Mouse (Mus musculus) hindlimb bud, embryonic 11.5 days (tissue): ENCODE results near the gene Sirpa.

Experiments
- DNase-seq: peaks from one replicate; pipeline ENCODE4 v3.0.0-alpha.2; 2012; ENCODE audit warnings: low read depth, low spot score; ENCODE audit errors: extremely low spot score

The Sirpa gene

GRCm38 (mm10) chr2:129632324-129632723 is 39.7 kb downstream of the Sirpa start:
- no peak for DNase-seq

- DNase-seq: no peak
These were observed 40.6 kb downstream of the Sirpa start for GRCm38 (mm10) chr2:129633077-129633732.

GRCm38 (mm10) chr2:129633982-129634381 is 41.3 kb downstream of the Sirpa start:
- DNase-seq: no peak

- no peak for DNase-seq
These were observed 60.0 kb downstream of the Sirpa start for GRCm38 (mm10) chr2:129652616-129653015.

DNA sequence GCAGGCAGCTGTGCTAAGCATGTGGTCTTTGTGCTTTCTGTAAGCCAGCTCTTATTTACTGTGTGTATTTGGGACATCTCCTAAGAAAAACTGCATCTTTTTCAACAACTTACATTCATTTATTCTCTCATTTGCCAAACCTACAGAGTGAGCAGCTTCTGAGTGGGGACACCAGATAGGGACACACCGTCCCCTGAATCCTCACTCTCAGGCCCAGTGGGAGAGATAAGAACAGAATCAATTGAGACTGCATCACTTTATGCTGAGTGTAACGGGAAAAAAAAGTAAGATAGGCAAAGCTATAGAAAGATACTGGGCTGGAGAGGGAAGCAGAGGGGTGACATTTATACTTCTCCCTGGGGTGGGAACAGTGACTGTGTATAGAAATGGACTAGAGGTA is 61.0 kb downstream of the Sirpa start:
- DNase-seq: no peak

DNA sequence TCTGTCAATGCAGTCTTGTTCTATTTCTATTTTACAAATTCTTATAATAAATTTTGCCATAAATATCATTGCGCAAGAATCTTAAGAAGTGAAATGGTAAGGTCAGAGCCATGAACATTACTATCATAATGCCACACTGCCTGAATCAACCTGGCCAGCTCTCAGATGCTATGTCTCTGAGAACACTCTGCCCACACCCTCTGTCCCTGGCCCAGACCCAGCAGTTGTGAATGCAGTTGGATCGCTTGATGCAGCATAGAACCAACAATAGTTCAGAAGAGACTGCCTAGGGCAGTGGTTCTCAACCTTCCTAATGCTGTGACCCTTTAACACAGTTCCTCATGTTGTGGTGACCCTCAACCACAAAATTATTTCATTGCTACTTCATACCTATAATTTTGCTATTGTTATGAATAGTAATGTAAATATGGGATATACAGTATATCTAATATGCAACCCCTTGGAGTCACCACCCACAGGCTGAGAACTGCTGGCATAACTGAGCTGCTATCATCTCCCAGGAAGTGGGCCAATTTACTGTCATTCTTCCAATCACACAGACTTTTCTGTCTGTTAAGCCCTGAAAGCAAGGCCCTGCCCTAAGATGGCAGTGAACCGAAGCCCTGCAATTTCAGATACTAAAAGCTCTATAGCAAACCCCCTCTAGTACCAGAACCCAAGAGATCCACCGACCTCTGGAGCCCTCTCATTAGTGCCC is 61.8 kb downstream of the Sirpa start:
- DNase-seq: no peak

DNA sequence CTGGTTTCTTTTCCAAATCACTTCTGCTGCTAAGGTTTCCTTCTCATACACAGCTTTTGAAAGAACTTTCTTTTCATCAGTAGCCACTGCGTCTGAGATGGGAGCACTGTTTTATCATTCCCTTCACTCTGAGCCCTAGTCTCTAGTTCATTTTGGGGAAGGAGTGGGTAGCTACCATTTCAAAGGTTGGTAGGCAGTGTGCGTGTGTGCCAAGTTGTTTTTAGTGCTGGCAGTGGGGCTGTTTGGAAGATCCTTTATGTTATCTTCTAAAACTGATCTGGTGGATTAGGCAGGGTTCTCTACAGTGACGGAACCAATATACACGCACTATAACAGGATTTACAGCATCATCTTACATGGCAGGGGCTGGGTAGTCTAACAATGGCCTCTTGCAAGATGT is 62.4 kb downstream of the Sirpa start:
- no peak for DNase-seq

DNA sequence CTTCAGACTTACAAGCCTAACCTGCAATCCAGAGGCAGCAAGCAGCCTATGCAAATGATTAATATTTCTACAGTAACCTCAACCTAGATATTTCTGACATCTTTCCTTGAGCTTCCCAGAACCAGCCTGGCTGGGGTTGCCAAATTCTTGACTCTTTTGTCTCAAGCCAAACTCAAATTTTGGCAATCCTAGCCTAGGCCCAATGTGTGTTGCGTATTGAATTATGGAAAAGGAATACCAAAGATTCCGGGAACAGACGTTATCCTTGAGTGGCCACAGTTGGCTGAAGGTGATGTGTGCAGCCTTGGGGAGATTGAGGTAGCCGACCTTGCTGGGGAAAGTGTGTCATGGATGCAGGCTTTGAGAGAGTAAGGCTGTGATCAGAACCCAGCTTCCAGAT is 66.2 kb downstream of the Sirpa start:
- no peak for DNase-seq

GRCm38 (mm10) chr2:129660020-129660419 is 67.4 kb downstream of the Sirpa start:
- DNase-seq: no peak

- DNase-seq: no peak
These were observed 69.8 kb downstream of the Sirpa start for GRCm38 (mm10) chr2:129662484-129662883.

- no peak for DNase-seq
These were observed 79.3 kb downstream of the Sirpa start for GRCm38 (mm10) chr2:129671911-129672310.

DNA sequence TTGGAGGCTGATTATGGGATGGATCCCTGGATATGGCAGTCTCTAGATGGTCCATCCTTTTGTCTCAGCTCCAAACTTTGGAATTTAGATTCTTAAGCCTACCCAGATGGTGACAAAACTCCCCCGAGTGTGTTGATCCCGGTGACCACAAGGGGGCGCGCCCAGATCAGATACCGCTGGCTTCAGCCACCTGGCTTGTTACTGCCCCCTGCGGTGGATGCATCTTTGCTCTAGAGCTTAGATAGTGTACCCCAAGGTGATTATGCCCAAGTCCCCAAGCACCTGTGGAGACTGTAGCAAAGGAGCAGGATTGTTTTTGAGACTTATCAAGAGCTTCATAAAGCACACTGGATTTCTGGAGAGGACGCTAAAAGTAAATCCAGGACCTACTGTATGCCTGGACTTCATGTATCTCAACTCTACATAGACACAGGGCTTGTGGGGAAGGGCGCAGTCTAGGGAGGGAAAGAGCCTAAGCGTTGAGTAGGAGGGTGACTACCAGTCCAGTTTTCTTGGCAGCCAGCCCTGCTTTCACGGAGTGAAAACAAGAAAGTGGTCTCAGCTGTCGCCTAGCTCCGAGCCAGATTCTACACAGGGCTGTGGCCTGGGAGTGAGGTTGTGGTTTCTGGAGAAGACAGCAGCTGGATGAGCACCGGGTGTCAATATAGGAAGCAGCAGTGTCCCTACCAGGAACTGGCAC is 82.5 kb downstream of the Sirpa start:
- DNase-seq: no peak

GRCm38 (mm10) chr2:129677664-129678063 is 85.0 kb downstream of the Sirpa start:
- DNase-seq: no peak

- no peak for DNase-seq
These were observed 86.4 kb downstream of the Sirpa start for GRCm38 (mm10) chr2:129679066-129679465.

GRCm38 (mm10) chr2:129680236-129680635 is 87.6 kb downstream of the Sirpa start:
- DNase-seq: no peak
